ENCODE assay signal across 8 mouse cellular contexts in genomic region chr12:40040067-40040466, GRCm38 (mm10). TPM values are rescaled to one million over a fixed set of nuclear protein-coding genes. Genes with fewer than 3 reads are reported as not detected.
DNase-seq lines count a peak whose midpoint lies in the region; ATAC-seq and TF ChIP-seq lines count a peak whose summit lies in the region.

No protein-coding gene starts in this region.

- peaks cover 4% of the 10 kb centered on the region; the same call in 1 of the 2 replicates for H3K4me1 ChIP-seq in midbrain, embryonic 11.5 days (ENCODE audit: control insufficient read depth, insufficient read depth, low read length)
- peaks cover 14% of the 10 kb centered on the region for H3K4me1 ChIP-seq in midbrain, embryonic 15.5 days
- no peaks in the 10 kb centered on the region; the same call in 1 of the 2 replicates for H3K4me1 ChIP-seq in bone marrow, adult 2 months (ENCODE audit: control insufficient read depth, insufficient read depth, low read length)
- H3K4me1 ChIP-seq in limb, embryonic 10.5 days = peaks cover 8% of the 10 kb centered on the region; the same call in 1 of the 2 replicates

- peak; percentile 33 for DNase-seq in gastrocnemius, adult 18-20 months (ENCODE audit: low spot score)
- DNase-seq in gastrocnemius, adult 8-10 months (ENCODE audit: low spot score in 2 of 2) = no peak
- peak; percentile 90 for DNase-seq in midbrain, embryonic 11.5 days (ENCODE audit: low spot score, missing footprints)
- DNase-seq in limb, embryonic 10.5 days (ENCODE audit: low spot score) = peak; percentile 40
- peak; percentile 14 to 41 for DNase-seq in thymus, postnatal 10 days (ENCODE audit: low spot score in 2 of 2)
- no peak for DNase-seq in cerebellum, adult 9-11 months

- H3K4me2 ChIP-seq in midbrain, embryonic 11.5 days = no peak overlapping the region
- H3K4me2 ChIP-seq in midbrain, embryonic 15.5 days = no peak overlapping the region

- TF ChIP-seq CTCF in bone marrow, adult 2 months (IDR thresholded peaks at IDR 0.05; ENCODE audit: control insufficient read depth, insufficient read depth, low read length) = 0 out of 2 replicates have a peak, but pooled peaks have one; percentile 19

- no peaks in the 10 kb centered on the region for H3K9me3 ChIP-seq in midbrain, embryonic 11.5 days (ENCODE audit: control insufficient read depth, low read length)
- H3K9me3 ChIP-seq in midbrain, embryonic 15.5 days = no peaks in the 10 kb centered on the region
- H3K9me3 ChIP-seq in limb, embryonic 10.5 days (replicated peaks) = no peaks in the 10 kb centered on the region

- ATAC-seq in midbrain, embryonic 11.5 days (ENCODE audit: low FRiP score) = no peak
- no peak for ATAC-seq in midbrain, embryonic 15.5 days (replicated peaks)

- H3K27ac ChIP-seq in midbrain, embryonic 11.5 days (ENCODE audit: low read depth, low read length) = no peak overlapping the region
- H3K27ac ChIP-seq in midbrain, embryonic 15.5 days = no peak overlapping the region
- H3K27ac ChIP-seq in bone marrow, adult 2 months (ENCODE audit: control insufficient read depth, insufficient read depth, low read depth, low read length, poor library complexity) = no peak overlapping the region
- H3K27ac ChIP-seq in limb, embryonic 10.5 days = no peak overlapping the region

- H3K4me3 ChIP-seq in midbrain, embryonic 11.5 days (ENCODE audit: low read depth, low read length) = no peak overlapping the region
- H3K4me3 ChIP-seq in midbrain, embryonic 15.5 days = no peak overlapping the region
- no peak overlapping the region for H3K4me3 ChIP-seq in bone marrow, adult 2 months (replicated peaks; ENCODE audit: control insufficient read depth, low read depth, low read length)
- H3K4me3 ChIP-seq in limb, embryonic 10.5 days = no peak overlapping the region

- H3K9ac ChIP-seq in midbrain, embryonic 11.5 days (ENCODE audit: low read length) = no peak overlapping the region
- no peak overlapping the region for H3K9ac ChIP-seq in midbrain, embryonic 15.5 days

- no peaks in the 10 kb centered on the region for H3K27me3 ChIP-seq in midbrain, embryonic 11.5 days (ENCODE audit: control insufficient read depth, insufficient read depth, low read length)
- H3K27me3 ChIP-seq in midbrain, embryonic 15.5 days (replicated peaks) = no peaks in the 10 kb centered on the region
- no peaks in the 10 kb centered on the region for H3K27me3 ChIP-seq in limb, embryonic 10.5 days (ENCODE audit: low read depth, poor library complexity, severe bottlenecking)

- H3K36me3 ChIP-seq in midbrain, embryonic 11.5 days (ENCODE audit: control insufficient read depth, insufficient read depth, low read length) = no peaks in the 10 kb centered on the region
- H3K36me3 ChIP-seq in midbrain, embryonic 15.5 days (replicated peaks) = no peaks in the 10 kb centered on the region
- no peaks in the 10 kb centered on the region for H3K36me3 ChIP-seq in limb, embryonic 10.5 days

- no peak for TF ChIP-seq POLR2A in bone marrow, adult 2 months (IDR thresholded peaks at IDR 0.05; ENCODE audit: borderline replicate concordance, control insufficient read depth, low read depth, low read length)

RNA-seq across cellular contexts. Expression of gene Arl4a, which starts 2.2 kb away (rescaled TPM):
- 10 to 100 TPM; 21.9 to 23.0 TPM for total RNA-seq in gastrocnemius, adult 18-20 months (2021)
- 10 to 100 TPM; 19.5 to 26.4 (median 25.5) TPM for total RNA-seq in gastrocnemius, adult 8-10 months (2022)
- 90.5 and 94.7 TPM in 2 replicates for polyA plus RNA-seq in midbrain, embryonic 11.5 days (2014; fragmentation: Nextera tagmentation; extraction: Ambion mirVana)
- 114 and 116 TPM in 2 replicates for polyA plus RNA-seq in midbrain, embryonic 15.5 days (2015; fragmentation: Nextera tagmentation; extraction: Ambion mirVana)
- polyA plus RNA-seq in bone marrow, adult 2 months (2011; ENCODE audit: insufficient read depth, insufficient read length, low replicate concordance, missing spikeins) = 104 and 112 TPM in 2 replicates
- polyA plus RNA-seq in limb, embryonic 10.5 days (2016; fragmentation: Nextera tagmentation; extraction: Ambion mirVana) = 16.3 and 23.8 TPM in 2 replicates

Comparison
In these comparisons a context has a peak if more than half of its experiments do, and no peak if none do; other contexts are left out.
1. DNase-seq: peak in gastrocnemius, adult 18-20 months (single experiment), midbrain, embryonic 11.5 days (single experiment), limb, embryonic 10.5 days (single experiment) and thymus, postnatal 10 days (2 of 2); none in gastrocnemius, adult 8-10 months (0 of 2) and cerebellum, adult 9-11 months (single experiment).